Mouse (Mus musculus): ENCODE measurements around the gene Man2a1. TPM values are rescaled to one million over a fixed set of nuclear protein-coding genes. Genes with fewer than 3 reads are reported as not detected.

Gene Man2a1
- polyA plus RNA-seq, 1 experiment: 0.03 TPM

DNA sequence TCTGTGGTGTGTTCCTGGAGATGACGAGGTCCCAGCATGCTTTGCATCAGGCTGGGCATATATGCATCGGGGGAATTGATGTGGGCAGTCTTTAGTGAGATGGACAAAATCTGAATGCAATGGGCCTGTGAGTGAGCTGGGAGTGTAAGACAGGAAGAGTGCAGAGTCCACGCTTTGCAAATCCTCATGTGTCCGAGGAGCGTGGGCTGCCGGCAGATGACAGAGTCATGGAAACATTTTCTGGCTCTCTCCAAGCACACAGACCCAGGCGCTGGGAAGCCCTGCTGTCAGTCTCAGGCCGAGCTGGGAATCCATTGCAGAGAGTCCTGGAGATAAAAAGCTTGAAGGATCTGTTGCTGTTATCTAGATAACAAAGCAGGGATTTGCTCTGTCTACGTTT lies 19.6 kb downstream of the Man2a1 start:
- Histone ChIP-seq H3K4me1 (ENCODE audit: control insufficient read depth) (peaks cover 16% of the 10 kb centered on the region), H3K27me3 (ENCODE audit: control insufficient read depth) (no peaks in the 10 kb centered on the region), H3K9me3 (ENCODE audit: control insufficient read depth, low read length) (no peaks in the 10 kb centered on the region), H3K36me3 (ENCODE audit: control insufficient read depth) (peaks cover 13% of the 10 kb centered on the region), H3K4me3 (replicated peaks) (no peak overlapping the region)
- TF ChIP-seq TAL1 (IDR thresholded peaks at IDR 0.05; ENCODE audit: low read length) (no peak), GATA1 (IDR thresholded peaks at IDR 0.05; ENCODE audit: low read length) (no peak)

DNA sequence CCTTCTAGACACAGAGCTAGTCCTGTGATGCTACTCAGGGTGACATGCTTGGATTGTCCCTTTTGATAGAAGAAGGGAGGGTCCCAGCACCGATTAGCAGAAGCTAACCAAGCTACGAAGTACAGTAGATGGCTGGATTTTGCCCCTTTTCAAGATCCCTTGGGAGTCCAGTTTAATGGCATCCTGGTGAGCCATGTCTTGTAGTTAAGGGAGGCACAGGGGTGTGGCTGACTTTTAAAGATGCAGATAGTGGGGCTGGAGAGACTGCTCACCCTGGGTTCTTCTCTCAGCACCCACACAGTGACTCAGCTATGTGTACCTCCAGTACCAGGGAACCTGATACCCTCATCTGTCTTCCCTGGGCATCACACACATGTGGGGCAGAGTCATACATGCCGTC lies 20.1 kb downstream of the Man2a1 start:
- H3K4me1 ChIP-seq (ENCODE audit: control insufficient read depth): peaks cover 16% of the 10 kb centered on the region
- no peak overlapping the region for H3K4me3 ChIP-seq (replicated peaks)
- TF ChIP-seq TAL1 (IDR thresholded peaks at IDR 0.05; ENCODE audit: low read length): no peak
- TF ChIP-seq GATA1 (IDR thresholded peaks at IDR 0.05; ENCODE audit: low read length): no peak
- no peaks in the 10 kb centered on the region for H3K9me3 ChIP-seq (ENCODE audit: control insufficient read depth, low read length)
- H3K27me3 ChIP-seq (ENCODE audit: control insufficient read depth): no peaks in the 10 kb centered on the region
- peaks cover 14% of the 10 kb centered on the region for H3K36me3 ChIP-seq (ENCODE audit: control insufficient read depth)

GRCm38 (mm10) chr17:64621226-64621625 lies 20.7 kb downstream of the Man2a1 start:
- TF ChIP-seq TAL1 (IDR thresholded peaks at IDR 0.05; ENCODE audit: low read length): no peak
- TF ChIP-seq GATA1 (IDR thresholded peaks at IDR 0.05; ENCODE audit: low read length): no peak
- no peak overlapping the region for H3K4me3 ChIP-seq (replicated peaks)
- peaks cover 16% of the 10 kb centered on the region for H3K4me1 ChIP-seq (ENCODE audit: control insufficient read depth)
- H3K27me3 ChIP-seq (ENCODE audit: control insufficient read depth): no peaks in the 10 kb centered on the region
- no peaks in the 10 kb centered on the region for H3K9me3 ChIP-seq (ENCODE audit: control insufficient read depth, low read length)
- peaks cover 17% of the 10 kb centered on the region for H3K36me3 ChIP-seq (ENCODE audit: control insufficient read depth)

DNA sequence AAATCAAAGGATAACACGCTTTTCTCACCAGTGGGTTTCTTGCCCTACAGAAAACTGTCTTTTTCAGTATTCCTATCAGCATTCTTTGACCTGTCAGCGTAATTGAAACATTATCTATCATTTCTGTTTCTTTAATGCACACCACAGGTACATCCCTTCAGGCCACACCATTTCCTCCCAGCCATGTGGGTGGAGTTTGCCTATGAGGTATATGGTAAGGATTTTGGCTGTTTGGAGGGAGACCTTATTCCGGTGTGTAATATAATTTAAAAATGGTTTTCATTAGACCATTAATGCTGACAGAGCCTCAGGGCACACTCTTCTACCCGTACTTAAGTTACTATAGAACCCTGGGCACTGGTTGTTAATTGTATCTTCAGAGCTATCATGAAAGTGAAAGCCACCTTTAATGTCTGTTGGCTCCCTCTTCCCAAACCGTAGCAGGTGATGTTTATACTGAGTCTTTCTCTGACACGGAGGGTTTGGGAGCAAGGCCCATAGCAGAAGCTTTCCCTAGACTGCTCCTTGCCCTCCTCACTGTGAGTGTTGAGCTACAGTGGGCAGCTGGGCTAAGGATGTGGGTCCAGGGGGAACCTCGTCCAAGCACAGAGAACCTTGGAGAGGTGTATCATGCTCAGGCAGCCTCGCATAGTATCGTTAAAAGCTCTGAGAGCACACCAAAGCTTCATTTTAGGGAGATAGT lies 21.3 kb downstream of the Man2a1 start:
- TF ChIP-seq GATA1 (IDR thresholded peaks at IDR 0.05; ENCODE audit: low read length) (no peak), TAL1 (IDR thresholded peaks at IDR 0.05; ENCODE audit: low read length) (no peak)
- Histone ChIP-seq H3K36me3 (ENCODE audit: control insufficient read depth) (peaks cover 21% of the 10 kb centered on the region), H3K27me3 (ENCODE audit: control insufficient read depth) (no peaks in the 10 kb centered on the region), H3K9me3 (ENCODE audit: control insufficient read depth, low read length) (no peaks in the 10 kb centered on the region), H3K4me1 (ENCODE audit: control insufficient read depth) (peaks cover 14% of the 10 kb centered on the region), H3K4me3 (replicated peaks) (no peak overlapping the region)

DNA sequence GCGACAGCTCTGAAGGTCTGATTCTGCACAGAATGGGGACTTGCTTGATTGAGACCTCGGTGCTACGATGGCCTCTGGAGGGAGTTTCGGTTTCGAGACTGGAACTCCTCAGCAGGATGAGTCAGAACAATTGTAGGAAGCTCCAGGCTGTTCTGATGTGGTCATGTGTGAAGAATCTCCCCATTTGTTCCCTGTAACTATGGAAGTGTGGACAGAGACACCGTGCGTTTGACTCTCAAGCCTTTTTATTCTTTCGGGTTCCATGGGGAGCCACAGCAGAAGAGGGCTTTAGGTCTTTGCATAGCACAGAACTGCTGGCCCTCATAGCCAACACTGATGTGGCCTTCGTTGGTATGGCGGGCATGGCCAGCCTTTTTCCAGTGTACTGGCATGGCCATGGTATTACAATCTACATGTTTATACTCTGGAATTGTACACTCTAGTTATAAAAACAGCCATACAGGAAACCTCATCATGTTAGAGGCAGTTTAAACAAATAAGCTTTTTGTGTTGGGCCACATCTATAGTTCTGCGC lies 21.9 kb downstream of the Man2a1 start:
- Histone ChIP-seq H3K36me3 (ENCODE audit: control insufficient read depth) (peaks cover 24% of the 10 kb centered on the region), H3K9me3 (ENCODE audit: control insufficient read depth, low read length) (no peaks in the 10 kb centered on the region), H3K4me3 (replicated peaks) (no peak overlapping the region), H3K27me3 (ENCODE audit: control insufficient read depth) (no peaks in the 10 kb centered on the region), H3K4me1 (ENCODE audit: control insufficient read depth) (peaks cover 14% of the 10 kb centered on the region)
- TF ChIP-seq GATA1 (IDR thresholded peaks at IDR 0.05; ENCODE audit: low read length): no peak
- no peak for TF ChIP-seq TAL1 (IDR thresholded peaks at IDR 0.05; ENCODE audit: low read length)

GRCm38 (mm10) chr17:64624439-64624838 lies 23.9 kb downstream of the Man2a1 start:
- no peaks in the 10 kb centered on the region for H3K9me3 ChIP-seq (ENCODE audit: control insufficient read depth, low read length)
- no peaks in the 10 kb centered on the region for H3K27me3 ChIP-seq (ENCODE audit: control insufficient read depth)
- H3K4me1 ChIP-seq (ENCODE audit: control insufficient read depth): peaks cover 11% of the 10 kb centered on the region
- no peak overlapping the region for H3K4me3 ChIP-seq (replicated peaks)
- peaks cover 27% of the 10 kb centered on the region for H3K36me3 ChIP-seq (ENCODE audit: control insufficient read depth)
- no peak for TF ChIP-seq TAL1 (IDR thresholded peaks at IDR 0.05; ENCODE audit: low read length)
- TF ChIP-seq GATA1 (IDR thresholded peaks at IDR 0.05; ENCODE audit: low read length): no peak

GRCm38 (mm10) chr17:64628796-64629195 lies 28.3 kb downstream of the Man2a1 start:
- H3K27me3 ChIP-seq (ENCODE audit: control insufficient read depth): no peaks in the 10 kb centered on the region
- no peak overlapping the region for H3K4me3 ChIP-seq (replicated peaks)
- peaks cover 36% of the 10 kb centered on the region for H3K36me3 ChIP-seq (ENCODE audit: control insufficient read depth)
- H3K9me3 ChIP-seq (ENCODE audit: control insufficient read depth, low read length): no peaks in the 10 kb centered on the region
- TF ChIP-seq GATA1 (IDR thresholded peaks at IDR 0.05; ENCODE audit: low read length) (no peak), TAL1 (IDR thresholded peaks at IDR 0.05; ENCODE audit: low read length) (no peak)
- no peaks in the 10 kb centered on the region for H3K4me1 ChIP-seq (ENCODE audit: control insufficient read depth)

GRCm38 (mm10) chr17:64629486-64629885 lies 28.9 kb downstream of the Man2a1 start:
- no peak for TF ChIP-seq TAL1 (IDR thresholded peaks at IDR 0.05; ENCODE audit: low read length)
- no peak for TF ChIP-seq GATA1 (IDR thresholded peaks at IDR 0.05; ENCODE audit: low read length)
- no peak overlapping the region for H3K4me3 ChIP-seq (replicated peaks)
- no peaks in the 10 kb centered on the region for H3K9me3 ChIP-seq (ENCODE audit: control insufficient read depth, low read length)
- no peaks in the 10 kb centered on the region for H3K4me1 ChIP-seq (ENCODE audit: control insufficient read depth)
- H3K36me3 ChIP-seq (ENCODE audit: control insufficient read depth): peaks cover 33% of the 10 kb centered on the region
- H3K27me3 ChIP-seq (ENCODE audit: control insufficient read depth): no peaks in the 10 kb centered on the region

DNA sequence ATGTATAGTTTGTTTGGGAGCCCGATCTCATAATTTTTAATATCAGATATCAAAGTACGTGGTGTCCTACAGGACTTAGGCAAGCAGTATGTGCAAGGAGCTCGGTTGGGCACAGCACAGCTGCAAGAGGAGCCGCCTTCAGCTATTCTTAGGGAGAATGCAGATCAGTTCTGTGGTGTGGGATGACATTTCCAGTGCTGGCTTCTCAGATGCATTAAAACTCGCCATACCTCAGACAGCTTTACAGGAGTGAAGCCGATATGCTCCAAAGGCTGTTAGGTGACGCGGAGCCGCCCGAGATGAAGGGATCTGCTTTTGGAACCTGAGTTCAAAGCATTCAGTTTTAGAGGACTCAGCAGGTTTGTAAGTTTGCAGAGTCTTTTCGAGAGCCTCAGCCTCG lies 30.0 kb downstream of the Man2a1 start:
- Histone ChIP-seq H3K9me3 (ENCODE audit: control insufficient read depth, low read length) (no peaks in the 10 kb centered on the region), H3K27me3 (ENCODE audit: control insufficient read depth) (no peaks in the 10 kb centered on the region), H3K4me3 (replicated peaks) (no peak overlapping the region), H3K36me3 (ENCODE audit: control insufficient read depth) (peaks cover 31% of the 10 kb centered on the region), H3K4me1 (ENCODE audit: control insufficient read depth) (no peaks in the 10 kb centered on the region)
- TF ChIP-seq TAL1 (IDR thresholded peaks at IDR 0.05; ENCODE audit: low read length) (no peak), GATA1 (IDR thresholded peaks at IDR 0.05; ENCODE audit: low read length) (no peak)

All from erythroblast, embryonic 14.5 days (primary cell).